Mouse (Mus musculus) A20 (cell line): ENCODE data around the gene Ccr10.

Experiments
- DNase-seq: peaks from one replicate; pipeline ENCODE4 v3.0.0-alpha.2; 2011; ENCODE audit warnings: low read depth, low spot score

The Ccr10 gene

GRCm38 (mm10) chr11:101154648-101155047 is 20.6 kb downstream of the Ccr10 start:
- DNase-seq, result peak; percentile 39

- DNase-seq, result no peak
Observed at GRCm38 (mm10) chr11:101152825-101153224, 22.4 kb downstream of the Ccr10 start.

GRCm38 (mm10) chr11:101151063-101151462 is 24.2 kb downstream of the Ccr10 start:
- DNase-seq, result peak; percentile 42

- no peak for DNase-seq
Observed at GRCm38 (mm10) chr11:101149178-101150105, 25.8 kb downstream of the Ccr10 start.

- no peak for DNase-seq
Observed at GRCm38 (mm10) chr11:101148751-101149150, 26.5 kb downstream of the Ccr10 start.

GRCm38 (mm10) chr11:101146377-101146776 is 28.9 kb downstream of the Ccr10 start:
- DNase-seq, result no peak

- peak; percentile 84 for DNase-seq
Observed at GRCm38 (mm10) chr11:101143338-101144225, 31.7 kb downstream of the Ccr10 start.

GRCm38 (mm10) chr11:101142215-101142967 is 32.9 kb downstream of the Ccr10 start:
- no peak for DNase-seq

GRCm38 (mm10) chr11:101141088-101141487 is 34.2 kb downstream of the Ccr10 start:
- DNase-seq, result no peak

- no peak for DNase-seq
Observed at GRCm38 (mm10) chr11:101140164-101140819, 35.0 kb downstream of the Ccr10 start.

- no peak for DNase-seq
Observed at GRCm38 (mm10) chr11:101138536-101139181, 36.6 kb downstream of the Ccr10 start.

GRCm38 (mm10) chr11:101137000-101137399 is 38.2 kb downstream of the Ccr10 start:
- DNase-seq, result no peak

- DNase-seq, result no peak
Observed at GRCm38 (mm10) chr11:101134217-101134865, 40.9 kb downstream of the Ccr10 start.

- no peak for DNase-seq
Observed at GRCm38 (mm10) chr11:101133037-101133436, 42.2 kb downstream of the Ccr10 start.

GRCm38 (mm10) chr11:101131701-101132100 is 43.5 kb downstream of the Ccr10 start:
- peak; percentile 72 for DNase-seq

GRCm38 (mm10) chr11:101131187-101131586 is 44.1 kb downstream of the Ccr10 start:
- no peak for DNase-seq

- peak; percentile 94 for DNase-seq
Observed at GRCm38 (mm10) chr11:101130056-101130756, 45.0 kb downstream of the Ccr10 start.

GRCm38 (mm10) chr11:101128996-101129577 is 46.2 kb downstream of the Ccr10 start:
- DNase-seq, result peak; percentile 71

GRCm38 (mm10) chr11:101127075-101127474 is 48.2 kb downstream of the Ccr10 start:
- peak; percentile 49 for DNase-seq
